Mouse (Mus musculus) MEL (cell line): ENCODE data around the gene Anks1. TPM values are rescaled to one million over a fixed set of nuclear protein-coding genes. Genes with fewer than 3 reads are reported as not detected.

Experiments used
- DNase-seq: peaks from one replicate; pipeline ENCODE4 v3.0.0; 2011; ENCODE audit warnings: low read depth, low spot score
- H3K27ac ChIP-seq: 2 replicates; pipeline ENCODE4 v1.5.1; 2012; ENCODE audit warnings: low read depth, mild to moderate bottlenecking, control low read depth, low read length, moderate library complexity; ENCODE audit not compliant: control insufficient read depth
- H3K27me3 ChIP-seq, 2 experiments: fragments of 150-350 bp in 1 of 2; sonication (generic) in 1 of 2; 2 replicates each; pipeline ENCODE4 v1.6.1; 2012; ENCODE audit warnings: low read length in 2 of 2, mild to moderate bottlenecking in 2 of 2, improper control_type of control experiment in 1 of 2, moderate library complexity in 1 of 2; ENCODE audit not compliant: insufficient read depth in 2 of 2, control insufficient read depth in 1 of 2
- H3K36me3 ChIP-seq, 2 experiments: 2 replicates each; pipeline ENCODE4 v1.6.1; 2012 to 2014; ENCODE audit warnings: low read length in 2 of 2, improper control_type of control experiment in 1 of 2, inconsistent platforms in 1 of 2, mild to moderate bottlenecking in 1 of 2; ENCODE audit not compliant: insufficient read depth in 2 of 2, control insufficient read depth in 1 of 2
- H3K4me1 ChIP-seq, 2 experiments: fragments of 150-350 bp in 1 of 2; sonication (generic) in 1 of 2; 2 replicates each; pipeline ENCODE4 v1.6.1; 2012; ENCODE audit warnings: low read length in 2 of 2, improper control_type of control experiment in 1 of 2, mild to moderate bottlenecking in 1 of 2; ENCODE audit not compliant: insufficient read depth in 2 of 2, control insufficient read depth in 1 of 2
- H3K4me3 ChIP-seq, 2 experiments: fragments of 150-350 bp in 1 of 2; sonication (generic) in 1 of 2; 2 replicates each; pipeline ENCODE4 v1.5.1; 2012; ENCODE audit warnings: low read depth in 2 of 2, low read length in 2 of 2, mild to moderate bottlenecking in 2 of 2, moderate library complexity in 2 of 2, control low read depth in 1 of 2, improper control_type of control experiment in 1 of 2; ENCODE audit not compliant: control insufficient read depth in 1 of 2, insufficient read depth in 1 of 2
- H3K79me2 ChIP-seq: 2 replicates; pipeline ENCODE4 v1.6.1; 2012; ENCODE audit warnings: mild to moderate bottlenecking, low read length, moderate library complexity; ENCODE audit not compliant: control insufficient read depth, poor library complexity, insufficient read depth
- H3K9ac ChIP-seq: 2 replicates; pipeline ENCODE4 v1.6.1; 2012; ENCODE audit warnings: low read depth, mild to moderate bottlenecking, control low read depth, low read length, moderate library complexity; ENCODE audit not compliant: control insufficient read depth, poor library complexity, severe bottlenecking
- H3K9me3 ChIP-seq: fragments of 150-350 bp; sonication (generic); replicated peaks from 2 replicates; pipeline ENCODE4 v1.6.1; 2012; ENCODE audit warnings: mild to moderate bottlenecking, low read length, improper control_type of control experiment, moderate library complexity; ENCODE audit not compliant: insufficient read depth
- CHD1 ChIP-seq: IDR thresholded peaks from 2 replicates; pipeline ENCODE4 v1.6.1; 2012; ENCODE audit warnings: low read depth, mild to moderate bottlenecking, inconsistent platforms, low read length, improper control_type of control experiment
- CHD2 ChIP-seq: IDR thresholded peaks from 2 replicates; pipeline ENCODE4 v1.6.1; 2011; ENCODE audit warnings: low read length, improper control_type of control experiment
- CTCF ChIP-seq, 3 experiments: IDR thresholded peaks in 2 of 3; conservative IDR thresholded peaks in 1 of 3; 2 replicates each; pipeline ENCODE4 v1.5.1; 2011 to 2012; ENCODE audit warnings: low read length in 3 of 3, low read depth in 2 of 3, mild to moderate bottlenecking in 2 of 3, improper control_type of control experiment in 1 of 3, inconsistent platforms in 1 of 3, mixed read lengths in 1 of 3, moderate library complexity in 1 of 3; ENCODE audit not compliant: control insufficient read depth in 1 of 3, insufficient read depth in 1 of 3, poor library complexity in 1 of 3, severe bottlenecking in 1 of 3
- ELF1 ChIP-seq: IDR thresholded peaks from 2 replicates; pipeline ENCODE4 v1.6.1; 2014; ENCODE audit warnings: low read depth, mild to moderate bottlenecking, inconsistent platforms, low read length, improper control_type of control experiment, moderate library complexity
- EP300 ChIP-seq, 2 experiments: IDR thresholded peaks; 2 replicates each; pipeline ENCODE4 v1.6.1; 2011; ENCODE audit warnings: improper control_type of control experiment in 2 of 2, low read length in 2 of 2, low read depth in 1 of 2, mild to moderate bottlenecking in 1 of 2
- MAX ChIP-seq: IDR thresholded peaks from 2 replicates; pipeline ENCODE4 v1.6.1; 2011; ENCODE audit warnings: low read length, improper control_type of control experiment
- MXI1 ChIP-seq: IDR thresholded peaks from 2 replicates; pipeline ENCODE4 v1.6.1; 2011; ENCODE audit warnings: mild to moderate bottlenecking, low read depth, low read length, improper control_type of control experiment
- MYB ChIP-seq: IDR thresholded peaks from 2 replicates; pipeline ENCODE4 v1.6.1; 2011; ENCODE audit warnings: mild to moderate bottlenecking, low read depth, low read length, improper control_type of control experiment
- MYC ChIP-seq: IDR thresholded peaks from 2 replicates; pipeline ENCODE4 v1.6.1; 2011; ENCODE audit warnings: low read depth, mild to moderate bottlenecking, low read length, improper control_type of control experiment, moderate library complexity
- POLR2A ChIP-seq, 2 experiments: IDR thresholded peaks; 2 replicates each; pipeline ENCODE4 v1.6.1; 2011 to 2012; ENCODE audit warnings: low read length in 2 of 2, mild to moderate bottlenecking in 2 of 2, control low read depth in 1 of 2, improper control_type of control experiment in 1 of 2, low read depth in 1 of 2, moderate library complexity in 1 of 2; ENCODE audit not compliant: control insufficient read depth in 1 of 2, insufficient read depth in 1 of 2, poor library complexity in 1 of 2
- POLR2AphosphoS2 ChIP-seq: IDR thresholded peaks from 2 replicates; pipeline ENCODE4 v1.6.1; 2011; ENCODE audit warnings: low read length, improper control_type of control experiment
- POLR2AphosphoS5 ChIP-seq: IDR thresholded peaks from 2 replicates; pipeline ENCODE4 v1.6.1; 2012; ENCODE audit warnings: low read depth, borderline replicate concordance, mild to moderate bottlenecking, inconsistent platforms, low read length, moderate library complexity, mixed read lengths
- RAD21 ChIP-seq: IDR thresholded peaks from 2 replicates; pipeline ENCODE4 v1.6.1; 2011; ENCODE audit warnings: mild to moderate bottlenecking, low read depth, low read length, improper control_type of control experiment
- RCOR1 ChIP-seq: IDR thresholded peaks from 2 replicates; pipeline ENCODE4 v1.6.1; 2012; ENCODE audit warnings: low read depth, mild to moderate bottlenecking, inconsistent platforms, low read length, improper control_type of control experiment
- SIN3A ChIP-seq: IDR thresholded peaks from 2 replicates; pipeline ENCODE4 v1.6.1; 2012; ENCODE audit warnings: low read length, improper control_type of control experiment, inconsistent platforms
- TAL1 ChIP-seq: IDR thresholded peaks from 2 replicates; pipeline ENCODE4 v1.6.1; 2012; ENCODE audit warnings: mild to moderate bottlenecking, inconsistent platforms, low read length, moderate library complexity, mixed read lengths
- UBTF ChIP-seq: IDR thresholded peaks from 2 replicates; pipeline ENCODE4 v1.6.1; 2012; ENCODE audit warnings: low read depth, mild to moderate bottlenecking, inconsistent platforms, low read length, improper control_type of control experiment, moderate library complexity, borderline replicate concordance; ENCODE audit not compliant: insufficient read depth
- USF2 ChIP-seq, 2 experiments: IDR thresholded peaks; 2 replicates each; pipeline ENCODE4 v1.6.1; 2011 to 2012; ENCODE audit warnings: improper control_type of control experiment in 2 of 2, low read length in 2 of 2, borderline replicate concordance in 1 of 2, inconsistent platforms in 1 of 2, low read depth in 1 of 2, mild to moderate bottlenecking in 1 of 2; ENCODE audit not compliant: insufficient read depth in 1 of 2
- ZC3H11A ChIP-seq: IDR thresholded peaks from 2 replicates; pipeline ENCODE4 v1.6.1; 2012; ENCODE audit warnings: low read depth, mild to moderate bottlenecking, inconsistent platforms, low read length, improper control_type of control experiment
- polyA plus RNA-seq, 2 experiments: library from polyadenylated mRNA; stranded (reverse) in 1 of 2; unstranded in 1 of 2; fragments of >175 nt in 1 of 2; fragments of >200 nt in 1 of 2; gene quantifications; 2 replicates each; pipeline versions ENCODE4 v1.2.1 to v1.2.4; 2012; ENCODE audit warnings: low replicate concordance in 2 of 2, low read depth in 1 of 2; ENCODE audit not compliant: insufficient read length in 2 of 2, insufficient read depth in 1 of 2, missing spikeins in 1 of 2
- total RNA-seq: library from RNA; depleted of rRNA; stranded (reverse); fragments of 300-350 nt; gene quantifications from 2 replicates; pipeline ENCODE4 v1.2.3, GENCODE M21; 2012

Gene Anks1
- total and polyA plus RNA-seq, 3 experiments = 11.9 to 15.9 TPM; not detected in 1

DNA sequence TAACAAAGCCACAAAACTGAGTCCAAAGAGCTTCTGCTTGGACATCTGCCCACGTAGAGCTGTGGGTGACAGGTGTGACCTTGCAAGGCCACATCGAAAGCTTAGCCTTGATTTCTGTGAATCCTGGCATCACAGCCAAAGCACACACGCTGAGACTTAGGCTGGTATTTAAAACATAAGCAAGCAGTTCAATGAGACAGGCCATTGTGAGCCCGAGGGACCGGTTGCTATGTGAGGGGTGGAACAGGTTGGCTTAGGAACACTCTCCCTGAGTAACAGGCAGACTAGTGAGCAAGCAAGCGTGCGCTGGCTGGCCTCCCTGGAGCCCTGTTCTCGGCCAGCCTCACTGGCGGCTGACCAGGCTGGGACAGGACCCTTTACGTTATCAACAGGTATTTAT lies 112.8 kb downstream of the Anks1 start:
- Histone ChIP-seq H3K4me3 (no peak overlapping the region), H3K4me1 (no peaks in the 10 kb centered on the region), H3K27me3 (no peaks in the 10 kb centered on the region), H3K36me3 (no peaks in the 10 kb centered on the region), H3K9me3 (no peaks in the 10 kb centered on the region), H3K27ac (no peak overlapping the region), H3K79me2 (no peaks in the 10 kb centered on the region), H3K9ac (no peak overlapping the region)
- no peak for DNase-seq
- TF ChIP-seq USF2 (IDR thresholded peaks at IDR 0.05; ENCODE audit: borderline replicate concordance in 1 of 2, insufficient read depth in 1 of 2, low read depth in 1 of 2, low read length in 2 of 2) = no peak
- TF ChIP-seq MYC = no peak

GRCm38 (mm10) chr17:28022854-28023655 lies 113.9 kb downstream of the Anks1 start:
- no peaks in the 10 kb centered on the region for H3K27me3 ChIP-seq
- no peak for DNase-seq
- TF ChIP-seq TAL1 (no peak), RCOR1 (no peak), EP300 (IDR thresholded peaks at IDR 0.05; ENCODE audit: low read depth in 1 of 2, low read length in 2 of 2) (no peak), CTCF (IDR thresholded peaks at IDR 0.05 in 2 of 3, conservative IDR thresholded peaks at IDR 0.05 in 1 of 3; ENCODE audit: control insufficient read depth in 1 of 3, insufficient read depth in 1 of 3, low read depth in 2 of 3, low read length in 3 of 3, poor library complexity in 1 of 3, severe bottlenecking in 1 of 3) (no peak), MXI1 (no peak), ELF1 (no peak), UBTF (no peak), POLR2A (IDR thresholded peaks at IDR 0.05; ENCODE audit: control insufficient read depth in 1 of 2, insufficient read depth in 1 of 2, low read depth in 1 of 2, low read length in 2 of 2, poor library complexity in 1 of 2) (no peak), CHD1 (no peak), MAX (no peak), POLR2AphosphoS5 (no peak), CHD2 (no peak), ZC3H11A (no peak), MYB (no peak), SIN3A (no peak), RAD21 (no peak), POLR2AphosphoS2 (no peak)
- no peak overlapping the region for H3K9ac ChIP-seq
- no peak overlapping the region for H3K4me3 ChIP-seq
- H3K27ac ChIP-seq = no peak overlapping the region
- H3K36me3 ChIP-seq = no peaks in the 10 kb centered on the region
- no peaks in the 10 kb centered on the region for H3K79me2 ChIP-seq
- no peaks in the 10 kb centered on the region for H3K4me1 ChIP-seq
- H3K9me3 ChIP-seq = no peaks in the 10 kb centered on the region
